Mouse (Mus musculus): ENCODE results near the gene Gtf2e1. TPM values are rescaled to one million over a fixed set of nuclear protein-coding genes. Genes with fewer than 3 reads are reported as not detected.

Gene Gtf2e1
- polyA plus RNA-seq, 1 experiment from 2014 or later, result 41.9 TPM

DNA sequence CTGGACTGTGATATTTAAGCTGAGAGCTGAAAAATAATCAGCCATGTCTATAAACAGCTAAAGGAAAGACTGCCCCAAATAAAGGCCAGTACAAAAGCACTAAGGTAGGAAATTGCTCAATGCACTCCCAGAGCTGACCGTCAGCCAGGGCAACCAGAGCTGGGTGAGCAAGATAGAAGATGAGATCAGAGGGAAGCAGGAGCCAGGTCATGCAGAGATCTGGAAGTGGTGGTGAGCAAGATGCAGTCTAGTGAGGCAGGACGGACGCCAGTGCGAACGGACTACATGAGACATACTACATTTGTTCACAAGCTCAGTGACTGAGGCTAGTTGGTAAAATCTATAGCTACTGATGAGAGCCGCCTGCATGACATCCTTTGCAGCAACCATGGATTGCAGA lies 75.6 kb downstream of the Gtf2e1 start:
- no peak overlapping the region for H3K4me3 ChIP-seq
- no peak overlapping the region for H3K4me2 ChIP-seq
- H3K27ac ChIP-seq, result no peak overlapping the region
- no peaks in the 10 kb centered on the region for H3K27me3 ChIP-seq
- no peaks in the 10 kb centered on the region for H3K9me3 ChIP-seq (replicated peaks)
- no peak overlapping the region for H3K9ac ChIP-seq
- 89% methylated on average over 6 of the region's 6 CpGs for WGBS
- no peaks in the 10 kb centered on the region for H3K36me3 ChIP-seq (ENCODE audit: poor library complexity, severe bottlenecking)
- no peaks in the 10 kb centered on the region for H3K4me1 ChIP-seq
- ATAC-seq, result no peak

DNA sequence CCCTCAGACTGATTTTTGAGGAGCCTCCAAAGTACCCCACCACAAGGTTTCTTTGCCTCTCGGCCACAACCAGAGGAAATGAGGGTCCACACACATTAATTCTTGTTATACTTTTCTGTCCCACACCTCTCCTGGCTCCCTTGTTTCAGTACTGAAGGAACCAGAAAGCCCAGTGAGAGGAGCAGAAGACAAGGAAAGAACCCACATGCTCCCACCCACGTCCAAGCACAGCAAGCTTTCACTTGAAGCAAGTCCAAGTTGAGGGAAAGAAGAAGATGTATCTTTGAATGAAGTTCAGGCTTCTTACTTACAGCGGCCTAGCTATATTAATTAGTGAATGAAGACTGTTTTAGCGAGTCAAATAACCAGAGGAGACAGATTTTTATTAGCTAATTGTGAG lies 76.7 kb downstream of the Gtf2e1 start:
- no peaks in the 10 kb centered on the region for H3K4me1 ChIP-seq
- WGBS, result 79% methylated on average over 4 of the region's 4 CpGs
- no peaks in the 10 kb centered on the region for H3K9me3 ChIP-seq (replicated peaks)
- H3K4me3 ChIP-seq, result no peak overlapping the region
- H3K27ac ChIP-seq, result no peak overlapping the region
- H3K9ac ChIP-seq, result no peak overlapping the region
- ATAC-seq, result no peak
- H3K27me3 ChIP-seq, result no peaks in the 10 kb centered on the region
- no peaks in the 10 kb centered on the region for H3K36me3 ChIP-seq (ENCODE audit: poor library complexity, severe bottlenecking)
- no peak overlapping the region for H3K4me2 ChIP-seq

DNA sequence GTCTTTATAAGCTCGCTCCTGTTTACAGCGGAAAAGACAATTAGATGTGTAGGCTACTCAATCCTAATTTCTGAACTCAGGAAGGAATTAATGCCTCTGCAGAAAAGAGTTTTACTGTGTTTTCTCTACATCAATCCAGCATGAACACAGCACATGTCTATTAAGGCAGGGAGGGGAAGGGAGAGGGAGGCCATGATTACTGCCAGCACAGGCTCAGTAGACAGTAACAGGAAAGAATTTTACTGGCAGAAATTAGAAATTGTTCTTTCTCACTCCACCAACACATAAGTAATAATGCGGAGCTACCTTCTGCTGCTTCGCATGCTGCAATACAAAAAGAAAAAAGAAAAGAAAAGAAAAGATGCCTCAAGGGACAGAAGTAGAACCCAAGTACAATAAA lies 78.0 kb downstream of the Gtf2e1 start:
- Histone ChIP-seq H3K4me2 (no peak overlapping the region), H3K36me3 (ENCODE audit: poor library complexity, severe bottlenecking) (no peaks in the 10 kb centered on the region), H3K4me1 (no peaks in the 10 kb centered on the region), H3K27me3 (no peaks in the 10 kb centered on the region), H3K9ac (no peak overlapping the region), H3K27ac (no peak overlapping the region), H3K9me3 (replicated peaks) (no peaks in the 10 kb centered on the region), H3K4me3 (no peak overlapping the region)
- WGBS, result 90% methylated on average over 4 of the region's 4 CpGs
- ATAC-seq, result no peak

Other genes with a start within 250 kb of the Gtf2e1 start
- 4.5 and 4.7 TPM in 2 replicates for gene Stxbp5l, start 154.8 kb downstream of the Gtf2e1 start, polyA plus RNA-seq (2015; fragmentation: Nextera tagmentation; extraction: Ambion mirVana)
- 25.9 and 28.1 TPM in 2 replicates for gene Rabl3, start 96 bp upstream of the Gtf2e1 start, polyA plus RNA-seq (2015; fragmentation: Nextera tagmentation; extraction: Ambion mirVana)
- 0.27 and 0.38 TPM in 2 replicates for gene Hgd, start 40.4 kb upstream of the Gtf2e1 start, polyA plus RNA-seq (2015; fragmentation: Nextera tagmentation; extraction: Ambion mirVana)
- 59.4 and 75.9 TPM in 2 replicates for gene Ndufb4, start 114.7 kb upstream of the Gtf2e1 start, polyA plus RNA-seq (2015; fragmentation: Nextera tagmentation; extraction: Ambion mirVana)
- 81.8 and 82.7 TPM in 2 replicates for gene Fstl1, start 237.1 kb upstream of the Gtf2e1 start, polyA plus RNA-seq (2015; fragmentation: Nextera tagmentation; extraction: Ambion mirVana)

Data from forebrain, embryonic 13.5 days (tissue).